Mouse (Mus musculus): Measurements from ENCODE around the gene Top3b. TPM values are rescaled to one million over a fixed set of nuclear protein-coding genes. Genes with fewer than 3 reads are reported as not detected.
A peak's percentile ranks its signal among the peaks of the same experiment; 100 is the strongest.
"Not testable (repeated sequence)": the region's sequence is repeated elsewhere in the genome, so short reads cannot be mapped to it uniquely, and the experiment has no call there.

Gene Top3b
- total RNA-seq, 2 experiments from 2014 or later: 39.6 to 42.8 TPM

GRCm38 (mm10) chr16:16896015-16896381 is 25.5 kb downstream of the Top3b start:
- intact Hi-C loops (cut with DNase I): loop anchor here (1.0 to 10.0 kb wide), 3 partner anchors 16 to 379 kb away; partner anchors contain the start of genes Tmem191c, Top3b and Vpreb1
- no peak for DNase-seq

GRCm38 (mm10) chr16:16896382-16897055 is 26.0 kb downstream of the Top3b start, which contains the start of gene Ppm1f:
Gene Ppm1f (plus strand): TSS chr16:16896469.
- intact Hi-C loops (cut with DNase I): loop anchor here (1.0 to 10.0 kb wide), 3 partner anchors 16 to 378 kb away; partner anchors contain the start of genes Tmem191c, Top3b and Vpreb1
- DNase-seq: peak; percentile 96 to 97

GRCm38 (mm10) chr16:16897056-16897584 is 26.6 kb downstream of the Top3b start:
- intact Hi-C loops (cut with DNase I): loop anchor here (2.0 to 10.0 kb wide), 2 partner anchors 26 to 378 kb away; partner anchors contain the start of genes Tmem191c, Top3b and Vpreb1
- peak in 1 of 2 experiments; percentile 15 for DNase-seq

GRCm38 (mm10) chr16:16902329-16902728 is 31.8 kb downstream of the Top3b start:
- intact Hi-C loops (cut with DNase I): no loop called here
- DNase-seq: no peak

- no peak for DNase-seq
- intact Hi-C loops (cut with DNase I): no loop called here
These were observed 32.7 kb downstream of the Top3b start for GRCm38 (mm10) chr16:16903188-16903587.

GRCm38 (mm10) chr16:16907799-16908198 is 37.3 kb downstream of the Top3b start:
- peak; percentile 84 to 86 for DNase-seq
- intact Hi-C loops (cut with DNase I): no loop called here

GRCm38 (mm10) chr16:16911641-16912597 is 41.4 kb downstream of the Top3b start:
- intact Hi-C loops (cut with DNase I): loop anchor here (1.0 kb wide), 2 partner anchors 16 to 57 kb away; partner anchors contain the start of gene Ppm1f
- peak; percentile 82 to 88 for DNase-seq

- no peak for DNase-seq
- intact Hi-C loops (cut with DNase I): no loop called here
These were observed 42.9 kb downstream of the Top3b start for GRCm38 (mm10) chr16:16913440-16913839.

GRCm38 (mm10) chr16:16918441-16919117 is 48.0 kb downstream of the Top3b start:
- no peak for DNase-seq
- intact Hi-C loops (cut with DNase I): no loop called here

GRCm38 (mm10) chr16:16921021-16921435 is 50.5 kb downstream of the Top3b start:
- intact Hi-C loops (cut with DNase I): loop anchor here (10.0 kb wide), 1 partner anchor 104 kb away; no protein-coding TSS in a partner anchor
- DNase-seq: peak; percentile 62 to 65

GRCm38 (mm10) chr16:16924481-16924880 is 53.9 kb downstream of the Top3b start:
- intact Hi-C loops (cut with DNase I): loop anchor here (10.0 kb wide), 1 partner anchor 100 kb away; no protein-coding TSS in a partner anchor
- DNase-seq: no peak

- intact Hi-C loops (cut with DNase I): loop anchor here (10.0 kb wide), 1 partner anchor 98 kb away; no protein-coding TSS in a partner anchor
- DNase-seq: no peak
These were observed 56.0 kb downstream of the Top3b start for GRCm38 (mm10) chr16:16926536-16926935.

GRCm38 (mm10) chr16:16928908-16929307 is 58.4 kb downstream of the Top3b start:
- DNase-seq: not testable (repeated sequence)

GRCm38 (mm10) chr16:16930326-16930725 is 59.8 kb downstream of the Top3b start:
- no peak for DNase-seq
- intact Hi-C loops (cut with DNase I): no loop called here

More at GRCm38 (mm10) chr16:16928908-16929307, 58.4 kb downstream of the Top3b start:
- intact Hi-C loops (cut with DNase I): loop anchor here (10.0 kb wide), 1 partner anchor 96 kb away; no protein-coding TSS in a partner anchor

- intact Hi-C loops (cut with DNase I): no loop called here
- DNase-seq: no peak
These were observed 60.3 kb downstream of the Top3b start for GRCm38 (mm10) chr16:16930810-16931296.

GRCm38 (mm10) chr16:16939543-16939942 is 69.0 kb downstream of the Top3b start:
- no peak for DNase-seq
- intact Hi-C loops (cut with DNase I): no loop called here

- intact Hi-C loops (cut with DNase I): no loop called here
- no peak for DNase-seq
These were observed 70.5 kb downstream of the Top3b start for GRCm38 (mm10) chr16:16941078-16941477.

Measured in heart, postnatal 10 days (tissue).